Mouse (Mus musculus) E14TG2a.4 (cell line): ENCODE data around the gene Prrg2.

ENCODE experiments used
- CTCF ChIP-seq: conservative IDR thresholded peaks from 2 replicates; pipeline ENCODE4 v1.5.1; 2014; ENCODE audit warnings: low read length
- NANOG ChIP-seq: IDR thresholded peaks from 2 replicates; pipeline ENCODE4 v1.6.1; 2014; ENCODE audit warnings: borderline replicate concordance, low read length, mixed read lengths
- POU5F1 ChIP-seq: IDR thresholded peaks from 2 replicates; pipeline ENCODE4 v1.6.1; 2014; ENCODE audit warnings: low read length, borderline replicate concordance

- TF ChIP-seq CTCF: no peak
- no peak for TF ChIP-seq POU5F1
- TF ChIP-seq NANOG: no peak
These were observed 14.8 kb upstream of the Prrg2 start for GRCm38 (mm10) chr7:45077322-45077721.
